Mouse (Mus musculus): ENCODE measurements around the gene Dohh. TPM values are rescaled to one million over a fixed set of nuclear protein-coding genes. Genes with fewer than 3 reads are reported as not detected.

Dohh gene
- polyA plus RNA-seq, 1 experiment from 2014 or later: 59.4 TPM

- peaks cover 12% of the 10 kb centered on the region for H3K4me1 ChIP-seq (replicated peaks; ENCODE audit: control insufficient read depth, insufficient read depth, low read length)
- no peaks in the 10 kb centered on the region for H3K9me3 ChIP-seq (ENCODE audit: control insufficient read depth)
- no peak for ATAC-seq
- peaks cover 25% of the 10 kb centered on the region for H3K36me3 ChIP-seq (ENCODE audit: control insufficient read depth, insufficient read depth)
- 69% methylated on average over 22 of the region's 22 CpGs for WGBS
- no peak overlapping the region for H3K27ac ChIP-seq (ENCODE audit: low read depth, low read length)
- H3K27me3 ChIP-seq (replicated peaks; ENCODE audit: control insufficient read depth, insufficient read depth, low read length): 0 out of 2 replicates have a peak, but pooled peaks cover 4% of the 10 kb centered on the region
- 0 out of 2 replicates have a peak overlapping the region, but pooled peaks have one; percentile 6 for H3K4me3 ChIP-seq (ENCODE audit: low read depth, low read length)
- peak overlapping the region; percentile 28 for H3K4me2 ChIP-seq (replicated peaks; ENCODE audit: low read depth)
- TF ChIP-seq CTCF (IDR thresholded peaks at IDR 0.05; ENCODE audit: low read depth): no peak
- H3K9ac ChIP-seq (ENCODE audit: low read depth, low read length): no peak overlapping the region
Observed at GRCm38 (mm10) chr10:81400371-81401204, 16.4 kb downstream of the Dohh start.

- peak; percentile 28 for ATAC-seq
- H3K4me3 ChIP-seq (ENCODE audit: low read depth, low read length): no peak overlapping the region
- 40% methylated on average over 10 of the region's 10 CpGs for WGBS
Observed at GRCm38 (mm10) chr10:81401205-81401520, 16.9 kb downstream of the Dohh start.

GRCm38 (mm10) chr10:81401521-81402226 lies 17.4 kb downstream of the Dohh start:
- 8% methylated on average over 17 of the region's 18 CpGs for WGBS
- no peak overlapping the region for H3K9ac ChIP-seq (ENCODE audit: low read depth, low read length)

More at GRCm38 (mm10) chr10:81401205-81401520, 16.9 kb downstream of the Dohh start:
- Histone ChIP-seq H3K9me3 (ENCODE audit: control insufficient read depth) (no peaks in the 10 kb centered on the region), H3K27me3 (replicated peaks; ENCODE audit: control insufficient read depth, insufficient read depth, low read length) (0 out of 2 replicates have a peak, but pooled peaks cover 6% of the 10 kb centered on the region), H3K4me2 (replicated peaks; ENCODE audit: low read depth) (peak overlapping the region; percentile 52), H3K36me3 (ENCODE audit: control insufficient read depth, insufficient read depth) (peaks cover 27% of the 10 kb centered on the region), H3K9ac (ENCODE audit: low read depth, low read length) (no peak overlapping the region), H3K27ac (ENCODE audit: low read depth, low read length) (peak overlapping the region; percentile 81; the same call in 1 of the 2 replicates), H3K4me1 (replicated peaks; ENCODE audit: control insufficient read depth, insufficient read depth, low read length) (peaks cover 12% of the 10 kb centered on the region)
- no peak for TF ChIP-seq CTCF (IDR thresholded peaks at IDR 0.05; ENCODE audit: low read depth)

GRCm38 (mm10) chr10:81402227-81402765 lies 18.1 kb downstream of the Dohh start:
- no peaks in the 10 kb centered on the region for H3K9me3 ChIP-seq (ENCODE audit: control insufficient read depth)
- no peak for TF ChIP-seq CTCF (IDR thresholded peaks at IDR 0.05; ENCODE audit: low read depth)
- WGBS: 38% methylated on average over 7 of the region's 7 CpGs
- peaks cover 27% of the 10 kb centered on the region for H3K36me3 ChIP-seq (ENCODE audit: control insufficient read depth, insufficient read depth)
- H3K4me3 ChIP-seq (ENCODE audit: low read depth, low read length): peak overlapping the region; percentile 7; the same call in 1 of the 2 replicates
- H3K27me3 ChIP-seq (replicated peaks; ENCODE audit: control insufficient read depth, insufficient read depth, low read length): peaks cover 14% of the 10 kb centered on the region; the same call in 1 of the 2 replicates
- H3K9ac ChIP-seq (ENCODE audit: low read depth, low read length): no peak overlapping the region
- H3K27ac ChIP-seq (ENCODE audit: low read depth, low read length): peak overlapping the region; percentile 81
- H3K4me2 ChIP-seq (replicated peaks; ENCODE audit: low read depth): peak overlapping the region; percentile 52
- no peak for ATAC-seq
- peaks cover 12% of the 10 kb centered on the region for H3K4me1 ChIP-seq (replicated peaks; ENCODE audit: control insufficient read depth, insufficient read depth, low read length)

More at GRCm38 (mm10) chr10:81401521-81402226, 17.4 kb downstream of the Dohh start:
- H3K27me3 ChIP-seq (replicated peaks; ENCODE audit: control insufficient read depth, insufficient read depth, low read length): 0 out of 2 replicates have a peak, but pooled peaks cover 9% of the 10 kb centered on the region
- H3K27ac ChIP-seq (ENCODE audit: low read depth, low read length): peak overlapping the region; percentile 81
- peak overlapping the region; percentile 52 for H3K4me2 ChIP-seq (replicated peaks; ENCODE audit: low read depth)
- H3K4me3 ChIP-seq (ENCODE audit: low read depth, low read length): peak overlapping the region; percentile 7; the same call in 1 of the 2 replicates
- no peaks in the 10 kb centered on the region for H3K9me3 ChIP-seq (ENCODE audit: control insufficient read depth)
- peaks cover 27% of the 10 kb centered on the region for H3K36me3 ChIP-seq (ENCODE audit: control insufficient read depth, insufficient read depth)
- TF ChIP-seq CTCF (IDR thresholded peaks at IDR 0.05; ENCODE audit: low read depth): peak; percentile 33; the same call in 1 of the 2 replicates
- peaks cover 12% of the 10 kb centered on the region for H3K4me1 ChIP-seq (replicated peaks; ENCODE audit: control insufficient read depth, insufficient read depth, low read length)
- peak; percentile 72 for ATAC-seq

- 70% methylated on average over 10 of the region's 10 CpGs for WGBS
- H3K27ac ChIP-seq (ENCODE audit: low read depth, low read length): no peak overlapping the region
- no peak overlapping the region for H3K9ac ChIP-seq (ENCODE audit: low read depth, low read length)
Observed at GRCm38 (mm10) chr10:81403511-81403910, 19.3 kb downstream of the Dohh start.

GRCm38 (mm10) chr10:81404082-81404481 lies 19.9 kb downstream of the Dohh start:
- H3K36me3 ChIP-seq (ENCODE audit: control insufficient read depth, insufficient read depth): peaks cover 33% of the 10 kb centered on the region
- ATAC-seq: no peak
- H3K4me2 ChIP-seq (replicated peaks; ENCODE audit: low read depth): no peak overlapping the region
- H3K4me1 ChIP-seq (replicated peaks; ENCODE audit: control insufficient read depth, insufficient read depth, low read length): peaks cover 23% of the 10 kb centered on the region
- no peaks in the 10 kb centered on the region for H3K9me3 ChIP-seq (ENCODE audit: control insufficient read depth)
- no peak for TF ChIP-seq CTCF (IDR thresholded peaks at IDR 0.05; ENCODE audit: low read depth)
- 37% methylated on average over 9 of the region's 9 CpGs for WGBS
- H3K27me3 ChIP-seq (replicated peaks; ENCODE audit: control insufficient read depth, insufficient read depth, low read length): peaks cover 14% of the 10 kb centered on the region; the same call in 1 of the 2 replicates
- no peak overlapping the region for H3K9ac ChIP-seq (ENCODE audit: low read depth, low read length)
- no peak overlapping the region for H3K27ac ChIP-seq (ENCODE audit: low read depth, low read length)
- no peak overlapping the region for H3K4me3 ChIP-seq (ENCODE audit: low read depth, low read length)

More at GRCm38 (mm10) chr10:81403511-81403910, 19.3 kb downstream of the Dohh start:
- Histone ChIP-seq H3K4me2 (replicated peaks; ENCODE audit: low read depth) (no peak overlapping the region), H3K9me3 (ENCODE audit: control insufficient read depth) (no peaks in the 10 kb centered on the region), H3K27me3 (replicated peaks; ENCODE audit: control insufficient read depth, insufficient read depth, low read length) (peaks cover 14% of the 10 kb centered on the region; the same call in 1 of the 2 replicates), H3K4me3 (ENCODE audit: low read depth, low read length) (no peak overlapping the region), H3K36me3 (ENCODE audit: control insufficient read depth, insufficient read depth) (peaks cover 33% of the 10 kb centered on the region), H3K4me1 (replicated peaks; ENCODE audit: control insufficient read depth, insufficient read depth, low read length) (peaks cover 19% of the 10 kb centered on the region)
- no peak for ATAC-seq
- TF ChIP-seq CTCF (IDR thresholded peaks at IDR 0.05; ENCODE audit: low read depth): no peak

Data from intestine, postnatal 0 days (tissue).